Mouse (Mus musculus) heart, postnatal 10 days (tissue): ENCODE measurements around the gene Smyd3. TPM values are rescaled to one million over a fixed set of nuclear protein-coding genes. Genes with fewer than 3 reads are reported as not detected.
"Not testable (repeated sequence)": the region's sequence is repeated elsewhere in the genome, so short reads cannot be mapped to it uniquely, and the experiment has no call there.

Experiments
- DNase-seq, 2 experiments: peaks; one replicate each; pipeline ENCODE4 v3.0.0; 2021
- intact Hi-C: fragments of 180-260 bp; cut with DNase I; formaldehyde crosslinking; loops from one replicate; pipeline ENCODE4 v1.15.1; 2025
- total RNA-seq, 2 experiments: library from RNA; stranded (reverse); gene quantifications; 2 replicates each; pipeline ENCODE4 v1.2.3; 2021

Smyd3 gene
- total RNA-seq, 2 experiments from 2014 or later = 5.8 to 6.7 TPM

GRCm38 (mm10) chr1:179190837-179191236 is 327.0 kb downstream of the Smyd3 start:
- intact Hi-C loops = no loop called here
- no peak for DNase-seq

GRCm38 (mm10) chr1:179187171-179187570 is 330.7 kb downstream of the Smyd3 start:
- no peak for DNase-seq
- intact Hi-C loops = no loop called here

- intact Hi-C loops = no loop called here
- no peak for DNase-seq
These were observed 333.2 kb downstream of the Smyd3 start for GRCm38 (mm10) chr1:179184631-179185030.

GRCm38 (mm10) chr1:179183499-179183898 is 334.3 kb downstream of the Smyd3 start:
- intact Hi-C loops = no loop called here
- DNase-seq = no peak

GRCm38 (mm10) chr1:179180546-179180945 is 337.3 kb downstream of the Smyd3 start:
- intact Hi-C loops = no loop called here
- DNase-seq = no peak

GRCm38 (mm10) chr1:179176861-179177658 is 340.8 kb downstream of the Smyd3 start:
- DNase-seq = no peak
- intact Hi-C loops = no loop called here

GRCm38 (mm10) chr1:179174241-179174640 is 343.6 kb downstream of the Smyd3 start:
- intact Hi-C loops = no loop called here
- DNase-seq = no peak

GRCm38 (mm10) chr1:179170555-179170954 is 347.3 kb downstream of the Smyd3 start:
- no peak for DNase-seq

GRCm38 (mm10) chr1:179169749-179170148 is 348.1 kb downstream of the Smyd3 start:
- no peak for DNase-seq
- intact Hi-C loops = no loop called here

More at GRCm38 (mm10) chr1:179170555-179170954, 347.3 kb downstream of the Smyd3 start:
- intact Hi-C loops = no loop called here

- DNase-seq = no peak
- intact Hi-C loops = no loop called here
These were observed 348.7 kb downstream of the Smyd3 start for GRCm38 (mm10) chr1:179169161-179169560.

GRCm38 (mm10) chr1:179164219-179164618 is 353.6 kb downstream of the Smyd3 start:
- intact Hi-C loops, DNase-seq: not testable (repeated sequence)

- intact Hi-C loops, DNase-seq: not testable (repeated sequence)
These were observed 355.1 kb downstream of the Smyd3 start for GRCm38 (mm10) chr1:179162752-179163151.

GRCm38 (mm10) chr1:179161947-179162346 is 355.9 kb downstream of the Smyd3 start:
- intact Hi-C loops = no loop called here
- no peak for DNase-seq

GRCm38 (mm10) chr1:179160697-179161096 is 357.1 kb downstream of the Smyd3 start:
- no peak for DNase-seq
- intact Hi-C loops = no loop called here

- DNase-seq = no peak
- intact Hi-C loops = loop anchor here (5.0 kb wide), 1 partner anchor 80 kb away; no protein-coding TSS in a partner anchor
These were observed 365.5 kb downstream of the Smyd3 start for GRCm38 (mm10) chr1:179152376-179152775.

GRCm38 (mm10) chr1:179151275-179151674 is 366.6 kb downstream of the Smyd3 start:
- intact Hi-C loops = loop anchor here (5.0 kb wide), 1 partner anchor 81 kb away; no protein-coding TSS in a partner anchor
- DNase-seq = no peak

- no peak for DNase-seq
- intact Hi-C loops = loop anchor here (5.0 kb wide), 1 partner anchor 83 kb away; no protein-coding TSS in a partner anchor
These were observed 368.2 kb downstream of the Smyd3 start for GRCm38 (mm10) chr1:179149468-179150140.

- intact Hi-C loops = no loop called here
- peak; percentile 22 to 29 for DNase-seq
These were observed 371.1 kb downstream of the Smyd3 start for GRCm38 (mm10) chr1:179146730-179147167.

GRCm38 (mm10) chr1:179143154-179143832 is 374.5 kb downstream of the Smyd3 start:
- intact Hi-C loops = loop anchor here (5.0 kb wide), 1 partner anchor 334 kb away; no protein-coding TSS in a partner anchor
- no peak for DNase-seq

GRCm38 (mm10) chr1:179142177-179142576 is 375.7 kb downstream of the Smyd3 start:
- intact Hi-C loops = loop anchor here (1.0 to 5.0 kb wide), 2 partner anchors 335 to 615 kb away; no protein-coding TSS in a partner anchor
- DNase-seq = peak; percentile 53 to 79
